ENCODE assay signal across 8 mouse cellular contexts in the genomic region with DNA sequence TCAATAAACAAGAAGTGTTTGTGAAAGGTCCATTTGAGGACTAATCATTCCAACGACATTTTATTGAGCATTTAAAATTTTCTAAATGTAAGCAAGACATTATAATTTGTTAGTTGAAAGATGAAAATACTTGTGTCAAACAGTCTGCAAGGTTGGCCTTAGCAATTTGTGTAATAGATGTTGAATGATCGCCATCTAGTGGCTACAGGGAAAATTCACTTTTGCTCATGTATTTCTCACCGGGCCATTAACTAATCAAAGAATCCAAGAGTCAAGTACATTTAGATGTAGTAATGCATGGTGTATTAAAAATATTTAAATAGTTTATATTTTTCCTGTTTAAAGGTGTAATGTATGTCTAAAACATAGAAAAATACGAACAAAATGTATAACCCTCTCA. TPM values are rescaled to one million over a fixed set of nuclear protein-coding genes. Genes with fewer than 3 reads are reported as not detected.
DNase-seq lines count a peak whose midpoint lies in the region; ATAC-seq and TF ChIP-seq lines count a peak whose summit lies in the region.

No protein-coding gene starts in this region.

- no peaks in the 10 kb centered on the region for H3K36me3 ChIP-seq in hindbrain, postnatal 0 days (ENCODE audit: insufficient read depth, low read length)
- no peaks in the 10 kb centered on the region for H3K36me3 ChIP-seq in midbrain, postnatal 0 days (ENCODE audit: insufficient read depth, low read length)
- H3K36me3 ChIP-seq in thymus, adult 2 months (ENCODE audit: control insufficient read depth, insufficient read depth, low read length) = no peaks in the 10 kb centered on the region

- 8% methylated on average over 4 of the region's 4 CpGs for WGBS in hindbrain, postnatal 0 days
- 5% methylated on average over 4 of the region's 4 CpGs for WGBS in midbrain, postnatal 0 days
- WGBS in thymus, adult 2 months = 8% methylated on average over 4 of the region's 4 CpGs

- no peaks in the 10 kb centered on the region for H3K4me1 ChIP-seq in hindbrain, postnatal 0 days (ENCODE audit: insufficient read depth, low read length)
- H3K4me1 ChIP-seq in midbrain, postnatal 0 days (ENCODE audit: insufficient read depth, low read length) = no peaks in the 10 kb centered on the region
- no peaks in the 10 kb centered on the region for H3K4me1 ChIP-seq in thymus, adult 2 months (replicated peaks; ENCODE audit: control insufficient read depth, insufficient read depth, low read length)

- TF ChIP-seq CTCF in gastrocnemius, adult 2 months (IDR thresholded peaks at IDR 0.05) = peak; percentile 78
- peak; percentile 78 for TF ChIP-seq CTCF in hindbrain, postnatal 0 days (IDR thresholded peaks at IDR 0.05; ENCODE audit: low read depth)
- peak; percentile 85 for TF ChIP-seq CTCF in midbrain, postnatal 0 days (IDR thresholded peaks at IDR 0.05)
- no peak for TF ChIP-seq CTCF in thymus, adult 2 months (IDR thresholded peaks at IDR 0.05; ENCODE audit: borderline replicate concordance, control insufficient read depth, extremely low read depth, insufficient read depth, low read length, poor library complexity)

- intact Hi-C loops in gastrocnemius, adult 2 months (cut with DNase I) = loop anchor here (1.0 to 10.0 kb wide), 4 partner anchors 62 to 269 kb away; no protein-coding TSS in a partner anchor

- peak; percentile 70; the same call in 1 of the 2 replicates for ATAC-seq in hindbrain, postnatal 0 days
- no peak for ATAC-seq in midbrain, postnatal 0 days (ENCODE audit: low FRiP score)

- no peak overlapping the region for H3K4me3 ChIP-seq in gastrocnemius, adult 2 months
- H3K4me3 ChIP-seq in hindbrain, postnatal 0 days (ENCODE audit: low read length) = no peak overlapping the region
- no peak overlapping the region for H3K4me3 ChIP-seq in midbrain, postnatal 0 days (ENCODE audit: low read depth, low read length)
- no peak overlapping the region for H3K4me3 ChIP-seq in thymus, adult 2 months (ENCODE audit: control insufficient read depth, insufficient read depth, low read length)

- H3K27me3 ChIP-seq in hindbrain, postnatal 0 days (ENCODE audit: insufficient read depth, low read length) = no peaks in the 10 kb centered on the region
- H3K27me3 ChIP-seq in midbrain, postnatal 0 days (ENCODE audit: insufficient read depth, low read length) = peaks cover 3% of the 10 kb centered on the region; the same call in 1 of the 2 replicates
- no peaks in the 10 kb centered on the region for H3K27me3 ChIP-seq in thymus, adult 2 months (ENCODE audit: control insufficient read depth, insufficient read depth, low read length)

- TF ChIP-seq POLR2A in thymus, adult 2 months (IDR thresholded peaks at IDR 0.05; ENCODE audit: control insufficient read depth, extremely low read depth, insufficient read depth, low read length, poor library complexity) = no peak

- no peak overlapping the region for H3K9ac ChIP-seq in hindbrain, postnatal 0 days (replicated peaks; ENCODE audit: low read length)
- no peak overlapping the region for H3K9ac ChIP-seq in midbrain, postnatal 0 days (replicated peaks; ENCODE audit: low read length, poor library complexity, severe bottlenecking)

- DNase-seq in gastrocnemius, adult 2 months = no peak
- DNase-seq in gastrocnemius, postnatal 4 days (ENCODE audit: low spot score in 2 of 2) = no peak
- DNase-seq in right cerebral cortex, adult 2 months (ENCODE audit: low spot score in 2 of 2) = peak; percentile 36 to 42
- no peak for DNase-seq in right cerebral cortex, postnatal 25 days
- peak; percentile 65 for DNase-seq in cerebellum, adult 9-10 months
- DNase-seq in hindbrain, postnatal 0 days (ENCODE audit: low spot score) = peak; percentile 90
- peak; percentile 93 for DNase-seq in midbrain, postnatal 0 days (ENCODE audit: low spot score)
- DNase-seq in thymus, adult 2 months = no peak

- H3K4me2 ChIP-seq in hindbrain, postnatal 0 days (ENCODE audit: low read depth, low read length) = no peak overlapping the region
- H3K4me2 ChIP-seq in midbrain, postnatal 0 days (ENCODE audit: low read depth, low read length, poor library complexity, severe bottlenecking) = no peak overlapping the region

- H3K27ac ChIP-seq in gastrocnemius, adult 2 months = no peak overlapping the region
- no peak overlapping the region for H3K27ac ChIP-seq in hindbrain, postnatal 0 days
- no peak overlapping the region for H3K27ac ChIP-seq in midbrain, postnatal 0 days (ENCODE audit: low read depth, low read length)
- no peak overlapping the region for H3K27ac ChIP-seq in thymus, adult 2 months (ENCODE audit: control insufficient read depth, insufficient read depth, low read length)

- H3K9me3 ChIP-seq in hindbrain, postnatal 0 days (ENCODE audit: low read length) = no peaks in the 10 kb centered on the region
- no peaks in the 10 kb centered on the region for H3K9me3 ChIP-seq in midbrain, postnatal 0 days (ENCODE audit: low read length)

RNA-seq across cellular contexts. Expression of a gene that starts 11.0 kb away (rescaled TPM):
- total RNA-seq in gastrocnemius, adult 2 months (2021) = 10 to 100 TPM; 84.5 to 87.6 TPM
- 10 to 100 TPM; 95.1 to 95.8 TPM for total RNA-seq in gastrocnemius, postnatal 4 days (2021)
- 79.0 and 86.6 TPM in 2 replicates for total RNA-seq in hindbrain, postnatal 0 days (2014; rRNA removed)
- polyA plus RNA-seq in hindbrain, postnatal 0 days (2015; fragmentation: Nextera tagmentation; extraction: Ambion mirVana) = 168 TPM in 2 replicates
- total RNA-seq in midbrain, postnatal 0 days (2014; rRNA removed) = 80.9 and 105 TPM in 2 replicates
- 164 and 166 TPM in 2 replicates for polyA plus RNA-seq in midbrain, postnatal 0 days (2015; fragmentation: Nextera tagmentation; extraction: Ambion mirVana)
- 39.9 and 55.7 TPM in 2 replicates for polyA plus RNA-seq in thymus, adult 2 months (2012; rRNA removed)

RNA-seq across cellular contexts. Expression of a gene that starts 30.4 kb away (rescaled TPM):
- total RNA-seq in gastrocnemius, adult 2 months (2021) = 1 to 10 TPM; 6.3 to 9.5 TPM
- 10 to 100 TPM; 19.3 to 20.8 TPM for total RNA-seq in gastrocnemius, postnatal 4 days (2021)
- total RNA-seq in hindbrain, postnatal 0 days (2014; rRNA removed) = 9.1 and 12.1 TPM in 2 replicates
- 17.9 and 19.4 TPM in 2 replicates for polyA plus RNA-seq in hindbrain, postnatal 0 days (2015; fragmentation: Nextera tagmentation; extraction: Ambion mirVana)
- total RNA-seq in midbrain, postnatal 0 days (2014; rRNA removed) = 7.3 and 8.7 TPM in 2 replicates
- 14.2 and 15.6 TPM in 2 replicates for polyA plus RNA-seq in midbrain, postnatal 0 days (2015; fragmentation: Nextera tagmentation; extraction: Ambion mirVana)
- 27.7 and 28.0 TPM in 2 replicates for polyA plus RNA-seq in thymus, adult 2 months (2012; rRNA removed)

Comparison
In these comparisons a context has a peak if more than half of its experiments do, and no peak if none do; other contexts are left out.
1. DNase-seq: peak in right cerebral cortex, adult 2 months (2 of 2), cerebellum, adult 9-10 months (single experiment), hindbrain, postnatal 0 days (single experiment) and midbrain, postnatal 0 days (single experiment); none in gastrocnemius, adult 2 months (single experiment), gastrocnemius, postnatal 4 days (0 of 2), right cerebral cortex, postnatal 25 days (single experiment) and thymus, adult 2 months (single experiment).